Mouse (Mus musculus) gonadal fat pad, adult 2 months (tissue): ENCODE measurements around the gene Olfr495. TPM values are rescaled to one million over a fixed set of nuclear protein-coding genes. Genes with fewer than 3 reads are reported as not detected.

Experiments
- DNase-seq: peaks from one replicate; pipeline ENCODE4 v3.0.0-alpha.2; 2012; ENCODE audit warnings: low read depth
- polyA plus RNA-seq: library from polyadenylated mRNA; depleted of rRNA; stranded (reverse); fragments of >200 nt; gene quantifications from 2 replicates; pipeline ENCODE4 v1.2.3, GENCODE M21; 2012; rRNA removed

The Olfr495 gene
- polyA plus RNA-seq: not detected in 2 replicates

DNA sequence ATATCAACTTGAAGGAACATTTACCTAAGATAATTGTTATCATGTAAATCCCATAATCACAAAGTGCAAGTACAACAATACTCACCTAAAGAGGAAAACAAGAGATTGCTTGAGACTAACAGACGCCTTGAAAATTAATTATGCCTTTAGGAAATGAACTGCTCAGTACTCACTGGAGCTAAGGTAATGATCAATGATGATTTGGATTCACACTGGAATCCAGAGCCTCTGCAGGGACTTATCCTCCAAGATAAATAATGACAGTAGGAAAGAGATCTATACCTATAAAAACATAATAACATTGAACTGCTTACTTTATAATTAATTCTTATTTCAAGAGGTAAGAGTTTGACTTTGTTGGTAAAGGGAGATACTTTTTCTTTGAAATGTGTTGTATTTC, at the start of gene Olfr495:
Olfr495 (plus strand) TSS at position 301 of the 400 bp plus-strand sequence.
- DNase-seq: no peak

DNA sequence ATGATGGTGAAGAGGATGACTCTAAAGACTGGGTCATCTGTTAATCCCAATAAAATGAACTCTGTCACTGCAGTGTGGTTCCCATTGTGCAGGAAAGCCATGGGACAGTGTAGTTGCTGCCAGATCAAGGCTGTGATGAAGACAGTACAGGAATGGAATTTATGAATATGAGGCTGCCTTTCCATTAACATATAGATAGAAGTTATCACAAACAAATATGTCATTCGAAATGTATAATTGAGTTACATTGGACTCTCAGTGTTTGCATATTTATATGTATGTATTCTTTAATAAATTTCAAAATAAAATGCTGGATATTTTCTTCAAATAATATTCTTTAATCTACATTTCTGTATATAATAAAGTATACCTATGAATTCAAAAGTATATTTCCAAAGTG, 46.1 kb upstream of the Olfr495 start, which contains the start of gene Olfr493:
Olfr493 (minus strand) TSS at position 101 of the 400 bp plus-strand sequence.
- no peak for DNase-seq

DNA sequence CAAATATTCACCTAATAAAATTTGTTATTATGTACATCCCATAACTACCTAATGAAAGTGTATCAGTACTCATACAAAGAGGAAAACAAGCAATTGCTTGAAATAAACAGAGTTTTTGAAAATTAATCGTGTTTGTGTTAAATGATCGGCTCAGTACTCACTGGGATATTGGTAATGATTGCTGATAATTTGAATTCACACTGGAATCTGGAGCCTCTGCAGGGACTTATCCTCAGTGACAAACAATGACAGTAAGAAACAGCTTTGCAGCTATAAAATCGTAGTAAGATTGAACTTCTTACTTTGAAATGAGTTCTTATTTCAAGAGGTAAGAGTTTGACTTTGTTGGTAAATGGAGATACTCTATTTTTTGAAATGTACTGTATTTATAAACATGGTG, 27.9 kb upstream of the Olfr495 start, which contains the start of gene Olfr494:
Olfr494 (plus strand) TSS at position 301 of the 400 bp plus-strand sequence.
- no peak for DNase-seq

DNA sequence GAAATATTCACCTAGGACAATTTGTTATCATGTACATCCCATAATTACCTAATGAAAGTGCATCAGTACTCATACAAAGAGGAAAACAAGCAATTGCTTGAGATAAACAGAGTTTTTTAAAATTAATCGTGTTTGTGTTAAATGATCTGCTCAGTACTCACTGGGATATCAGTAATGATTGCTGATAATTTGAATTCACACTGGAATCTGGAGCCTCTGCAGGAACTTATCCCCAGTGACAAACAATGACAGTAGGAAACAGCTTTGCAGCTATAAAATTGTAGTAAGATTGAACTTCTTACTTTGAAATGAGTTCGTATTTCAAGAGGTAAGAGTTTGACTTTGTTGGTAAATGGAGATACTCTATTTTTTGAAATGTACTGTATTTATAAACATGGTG, 27.2 kb downstream of the Olfr495 start, which contains the start of gene Olfr497:
Olfr497 (plus strand) TSS at position 301 of the 400 bp plus-strand sequence.
- no peak for DNase-seq

Other genes starting within 250 kb of the Olfr495 start
- gene Olfr485, start 233.3 kb upstream of the Olfr495 start, polyA plus RNA-seq: not detected in 2 replicates
- gene Olfr486, start 220.4 kb upstream of the Olfr495 start, polyA plus RNA-seq: not detected in 2 replicates
- gene Olfr487, start 178.5 kb upstream of the Olfr495 start, polyA plus RNA-seq: not detected in 2 replicates
- gene Olfr488, start 134.8 kb upstream of the Olfr495 start, polyA plus RNA-seq: not detected in 2 replicates
- not detected in 2 replicates for gene Olfr490, start 104.2 kb upstream of the Olfr495 start, polyA plus RNA-seq
- 0.14 TPM in 1 of 2 replicates, not detected in the other for gene Olfr491, start 79.7 kb upstream of the Olfr495 start, polyA plus RNA-seq
- gene Olfr492, start 69.5 kb upstream of the Olfr495 start, polyA plus RNA-seq: not detected in 2 replicates
- gene Olfr493, start 46.2 kb upstream of the Olfr495 start, polyA plus RNA-seq: not detected in 2 replicates
- not detected in 2 replicates for gene Olfr494, start 27.8 kb upstream of the Olfr495 start, polyA plus RNA-seq
- not detected in 2 replicates for gene Olfr497, start 27.3 kb downstream of the Olfr495 start, polyA plus RNA-seq
- not detected in 2 replicates for gene Olfr498, start 72.2 kb downstream of the Olfr495 start, polyA plus RNA-seq
- not detected in 2 replicates for gene Olfr502, start 131.9 kb downstream of the Olfr495 start, polyA plus RNA-seq
- gene Olfr503, start 151.4 kb downstream of the Olfr495 start, polyA plus RNA-seq: not detected in 2 replicates
- gene Olfr504, start 172.6 kb downstream of the Olfr495 start, polyA plus RNA-seq: not detected in 2 replicates
- gene Olfr506, start 217.6 kb downstream of the Olfr495 start, polyA plus RNA-seq: not detected in 2 replicates
- not detected in 2 replicates for gene Olfr507, start 228.6 kb downstream of the Olfr495 start, polyA plus RNA-seq
- gene Olfr508, start 236.8 kb downstream of the Olfr495 start, polyA plus RNA-seq: not detected in 2 replicates